Mouse (Mus musculus): Measurements from ENCODE around the gene Dag1. TPM values are rescaled to one million over a fixed set of nuclear protein-coding genes. Genes with fewer than 3 reads are reported as not detected.

The Dag1 gene
- 1 to 10 TPM; 6.3 to 6.9 TPM for total RNA-seq (2023)

GRCm38 (mm10) chr9:108263690-108264190 is at the start of gene Dag1:
Dag1 (minus strand) TSS chr9:108263958.

GRCm38 (mm10) chr9:108305629-108306520 is 42.1 kb upstream of the Dag1 start, which contains the start of the genes Rhoa and Tcta:
Rhoa (plus strand) TSS chr9:108306129.
Tcta (minus strand) TSS chr9:108306160.

GRCm38 (mm10) chr9:108296453-108297355 is 32.9 kb upstream of the Dag1 start, which contains the start of gene Amt:
Amt (plus strand) TSS chr9:108296853.

GRCm38 (mm10) chr9:108290016-108290750 is 26.4 kb upstream of the Dag1 start, which contains the start of gene Nicn1:
Nicn1 (plus strand) TSS chr9:108290429.

GRCm38 (mm10) chr9:108189787-108190679 is 73.7 kb downstream of the Dag1 start, which contains the start of gene Bsn:
Bsn (minus strand) TSS chr9:108190384.

Other genes starting within 250 kb of the Dag1 start
- gene Gmppb, start 214.7 kb downstream of the Dag1 start, total RNA-seq (2023), result 10 to 100 TPM; 18.7 to 19.0 TPM
- 1 to 10 TPM; 3.6 to 4.6 TPM for gene Amigo3, start 210.8 kb downstream of the Dag1 start, total RNA-seq (2023)
- under 1 TPM; 0.37 to 0.93 TPM for gene Mst1, start 183.5 kb downstream of the Dag1 start, total RNA-seq (2023)
- 10 to 100 TPM; 49.7 to 65.9 TPM for gene Rnf123, start 180.6 kb downstream of the Dag1 start, total RNA-seq (2023)
- 10 to 100 TPM; 54.8 to 67.8 TPM for gene Apeh, start 169.4 kb downstream of the Dag1 start, total RNA-seq (2023)
- gene Bsn, start 73.6 kb downstream of the Dag1 start, total RNA-seq (2023), result under 1 TPM; 0.68 to 0.94 TPM
- gene Nicn1, start 26.5 kb upstream of the Dag1 start, total RNA-seq (2023), result 1 to 10 TPM; 1.0 to 2.8 TPM
- under 1 TPM in 1 of 2 experiments, not detected in 1; 0.68 TPM for gene Amt, start 32.9 kb upstream of the Dag1 start, total RNA-seq (2023)
- gene Rhoa, start 42.2 kb upstream of the Dag1 start, total RNA-seq (2023), result 100 to 1,000 TPM; 425 to 443 TPM
- 10 to 100 TPM; 13.5 to 13.9 TPM for gene Tcta, start 42.2 kb upstream of the Dag1 start, total RNA-seq (2023)
- gene Gpx1, start 74.9 kb upstream of the Dag1 start, total RNA-seq (2023), result 1,000 to 10,000 TPM; 1,372 to 1,471 TPM
- 100 to 1,000 TPM; 119 to 129 TPM for gene Usp4, start 83.9 kb upstream of the Dag1 start, total RNA-seq (2023)
- 1 to 10 TPM; 1.6 to 2.5 TPM for gene 1700102P08Rik, start 128.8 kb upstream of the Dag1 start, total RNA-seq (2023)
- gene Ccdc36, start 164.5 kb upstream of the Dag1 start, total RNA-seq (2023), result not detected
- gene BC048562, start 172.5 kb upstream of the Dag1 start, total RNA-seq (2023), result not detected
- 10 to 100 TPM; 11.6 to 14.8 TPM for gene Ccdc71, start 196.6 kb upstream of the Dag1 start, total RNA-seq (2023)
- gene Klhdc8b, start 197.6 kb upstream of the Dag1 start, total RNA-seq (2023), result 1 to 10 TPM; 2.1 to 2.2 TPM
- gene Lamb2, start 215.8 kb upstream of the Dag1 start, total RNA-seq (2023), result 1 to 10 TPM in 1 of 2 experiments, under 1 TPM in 1; 0.96 to 1.7 TPM
- gene Usp19, start 226.6 kb upstream of the Dag1 start, total RNA-seq (2023), result 100 to 1,000 TPM; 123 to 147 TPM
- 100 to 1,000 TPM; 107 to 126 TPM for gene Qars, start 243.7 kb upstream of the Dag1 start, total RNA-seq (2023)